Mouse (Mus musculus): ENCODE measurements around the gene Ncor1. TPM values are rescaled to one million over a fixed set of nuclear protein-coding genes. Genes with fewer than 3 reads are reported as not detected.
"Not testable (repeated sequence)": the region's sequence is repeated elsewhere in the genome, so short reads cannot be mapped to it uniquely, and the experiment has no call there.

The Ncor1 gene
- polyA plus RNA-seq, 1 experiment from 2014 or later, result 132 TPM

GRCm38 (mm10) chr11:62287700-62288099 is 170.6 kb downstream of the Ncor1 start:
- no peak overlapping the region for H3K9ac ChIP-seq
- peaks cover 60% of the 10 kb centered on the region for H3K36me3 ChIP-seq
- ATAC-seq (ENCODE audit: insufficient number of reproducible peaks, low FRiP score), result no peak
- no peak overlapping the region for H3K4me3 ChIP-seq
- H3K27me3 ChIP-seq (replicated peaks), result no peaks in the 10 kb centered on the region
- H3K4me1 ChIP-seq (replicated peaks), result no peaks in the 10 kb centered on the region
- no peak overlapping the region for H3K4me2 ChIP-seq
- WGBS, result 94% methylated on average over 1 of the region's 1 CpGs
- H3K27ac ChIP-seq (ENCODE audit: poor library complexity, severe bottlenecking), result no peak overlapping the region
- no peaks in the 10 kb centered on the region for H3K9me3 ChIP-seq (replicated peaks)

GRCm38 (mm10) chr11:62285020-62285419 is 173.3 kb downstream of the Ncor1 start:
- H3K27ac ChIP-seq (ENCODE audit: poor library complexity, severe bottlenecking), result no peak overlapping the region
- H3K36me3 ChIP-seq, result peaks cover 55% of the 10 kb centered on the region
- H3K27me3 ChIP-seq (replicated peaks), result no peaks in the 10 kb centered on the region
- H3K4me2 ChIP-seq, result no peak overlapping the region
- H3K9ac ChIP-seq, result no peak overlapping the region
- 85% methylated on average over 8 of the region's 8 CpGs for WGBS
- peaks cover 5% of the 10 kb centered on the region for H3K4me1 ChIP-seq (replicated peaks)
- no peaks in the 10 kb centered on the region for H3K9me3 ChIP-seq (replicated peaks)
- no peak for ATAC-seq (ENCODE audit: insufficient number of reproducible peaks, low FRiP score)
- H3K4me3 ChIP-seq, result no peak overlapping the region

GRCm38 (mm10) chr11:62284020-62284419 is 174.3 kb downstream of the Ncor1 start:
- H3K4me2 ChIP-seq; H3K9me3 ChIP-seq (replicated peaks); H3K4me1 ChIP-seq (replicated peaks); H3K9ac ChIP-seq; H3K27me3 ChIP-seq (replicated peaks); H3K27ac ChIP-seq (ENCODE audit: poor library complexity, severe bottlenecking); H3K4me3 ChIP-seq; ATAC-seq (ENCODE audit: insufficient number of reproducible peaks, low FRiP score): not testable (repeated sequence)
- peaks cover 48% of the 10 kb centered on the region for H3K36me3 ChIP-seq
- 98% methylated on average over 3 of the region's 3 CpGs for WGBS

GRCm38 (mm10) chr11:62281601-62281997 is 176.7 kb downstream of the Ncor1 start:
- peak; percentile 86 for ATAC-seq (ENCODE audit: insufficient number of reproducible peaks, low FRiP score)
- Histone ChIP-seq H3K27ac (ENCODE audit: poor library complexity, severe bottlenecking) (peak overlapping the region; percentile 79), H3K36me3 (peaks cover 29% of the 10 kb centered on the region), H3K27me3 (replicated peaks) (no peaks in the 10 kb centered on the region), H3K4me2 (peak overlapping the region; percentile 78), H3K4me3 (peak overlapping the region; percentile 88), H3K9me3 (replicated peaks) (0 out of 2 replicates have a peak, but pooled peaks cover 4% of the 10 kb centered on the region), H3K4me1 (replicated peaks) (peaks cover 8% of the 10 kb centered on the region), H3K9ac (peak overlapping the region; percentile 81)
- WGBS, result 0% methylated on average over 42 of the region's 57 CpGs

GRCm38 (mm10) chr11:62280675-62281600 is 177.4 kb downstream of the Ncor1 start, which contains the start of the genes Zswim7 and Ttc19:
TSS of gene Zswim7 (minus strand) at chr11:62281375.
TSS of gene Ttc19 (plus strand) at chr11:62281473.
- Histone ChIP-seq H3K4me2 (peak within 1 kb of the TSS; percentile 78), H3K9me3 (replicated peaks) (0 out of 2 replicates have a peak, but pooled peaks cover 4% of the 10 kb centered on the region), H3K9ac (peak within 1 kb of the TSS; percentile 81), H3K27ac (ENCODE audit: poor library complexity, severe bottlenecking) (peak within 1 kb of the TSS; percentile 79), H3K27me3 (replicated peaks) (no peaks in the 10 kb centered on the region), H3K36me3 (peaks cover 22% of the 10 kb centered on the region), H3K4me1 (replicated peaks) (peaks cover 8% of the 10 kb centered on the region), H3K4me3 (peak within 1 kb of the TSS; percentile 88)
- under 1% methylated on average over 68 of the region's 68 CpGs for WGBS
- ATAC-seq (ENCODE audit: insufficient number of reproducible peaks, low FRiP score), result peak; percentile 99

- no peak for ATAC-seq (ENCODE audit: insufficient number of reproducible peaks, low FRiP score)
- no peak overlapping the region for H3K9ac ChIP-seq
- H3K9me3 ChIP-seq (replicated peaks), result 0 out of 2 replicates have a peak, but pooled peaks cover 4% of the 10 kb centered on the region
- H3K4me3 ChIP-seq, result no peak overlapping the region
- H3K4me2 ChIP-seq, result no peak overlapping the region
- WGBS, result 7% methylated on average over 5 of the region's 5 CpGs
- peaks cover 8% of the 10 kb centered on the region for H3K4me1 ChIP-seq (replicated peaks)
- no peaks in the 10 kb centered on the region for H3K27me3 ChIP-seq (replicated peaks)
- no peak overlapping the region for H3K27ac ChIP-seq (ENCODE audit: poor library complexity, severe bottlenecking)
- peaks cover under 1% of the 10 kb centered on the region; the same call in 1 of the 2 replicates for H3K36me3 ChIP-seq
These were observed 180.3 kb downstream of the Ncor1 start for GRCm38 (mm10) chr11:62278027-62278426.

GRCm38 (mm10) chr11:62277086-62277485 is 181.3 kb downstream of the Ncor1 start:
- H3K4me1 ChIP-seq (replicated peaks), result peaks cover 5% of the 10 kb centered on the region
- 46% methylated on average over 8 of the region's 8 CpGs for WGBS
- no peak overlapping the region for H3K4me2 ChIP-seq

GRCm38 (mm10) chr11:62270851-62271250 is 187.5 kb downstream of the Ncor1 start:
- Histone ChIP-seq H3K9ac (no peak overlapping the region), H3K27ac (ENCODE audit: poor library complexity, severe bottlenecking) (no peak overlapping the region)
- no peak for ATAC-seq (ENCODE audit: insufficient number of reproducible peaks, low FRiP score)

More at GRCm38 (mm10) chr11:62277086-62277485, 181.3 kb downstream of the Ncor1 start:
- Histone ChIP-seq H3K27ac (ENCODE audit: poor library complexity, severe bottlenecking) (no peak overlapping the region), H3K9me3 (replicated peaks) (0 out of 2 replicates have a peak, but pooled peaks cover 4% of the 10 kb centered on the region), H3K36me3 (no peaks in the 10 kb centered on the region), H3K4me3 (no peak overlapping the region), H3K9ac (no peak overlapping the region), H3K27me3 (replicated peaks) (no peaks in the 10 kb centered on the region)
- no peak for ATAC-seq (ENCODE audit: insufficient number of reproducible peaks, low FRiP score)

GRCm38 (mm10) chr11:62269097-62269496 is 189.2 kb downstream of the Ncor1 start:
- no peak for ATAC-seq (ENCODE audit: insufficient number of reproducible peaks, low FRiP score)
- Histone ChIP-seq H3K9me3 (replicated peaks) (no peaks in the 10 kb centered on the region), H3K4me3 (no peak overlapping the region), H3K27me3 (replicated peaks) (0 out of 2 replicates have a peak, but pooled peaks cover 18% of the 10 kb centered on the region), H3K9ac (no peak overlapping the region), H3K4me1 (replicated peaks) (peaks cover 13% of the 10 kb centered on the region), H3K36me3 (no peaks in the 10 kb centered on the region), H3K4me2 (no peak overlapping the region), H3K27ac (ENCODE audit: poor library complexity, severe bottlenecking) (no peak overlapping the region)
- WGBS, result 66% methylated on average over 12 of the region's 12 CpGs

More at GRCm38 (mm10) chr11:62270851-62271250, 187.5 kb downstream of the Ncor1 start:
- Histone ChIP-seq H3K4me2 (no peak overlapping the region), H3K27me3 (replicated peaks) (0 out of 2 replicates have a peak, but pooled peaks cover 11% of the 10 kb centered on the region), H3K9me3 (replicated peaks) (no peaks in the 10 kb centered on the region), H3K4me3 (no peak overlapping the region), H3K4me1 (replicated peaks) (peaks cover 11% of the 10 kb centered on the region), H3K36me3 (no peaks in the 10 kb centered on the region)
- 46% methylated on average over 5 of the region's 5 CpGs for WGBS

GRCm38 (mm10) chr11:62268381-62268780 is 190.0 kb downstream of the Ncor1 start:
- ATAC-seq (ENCODE audit: insufficient number of reproducible peaks, low FRiP score), result no peak

More at GRCm38 (mm10) chr11:62268381-62268780, 190.0 kb downstream of the Ncor1 start:
- no peak overlapping the region for H3K27ac ChIP-seq (ENCODE audit: poor library complexity, severe bottlenecking)
- H3K36me3 ChIP-seq, result no peaks in the 10 kb centered on the region
- no peak overlapping the region for H3K9ac ChIP-seq
- H3K27me3 ChIP-seq (replicated peaks), result 0 out of 2 replicates have a peak, but pooled peaks cover 18% of the 10 kb centered on the region
- no peak overlapping the region for H3K4me2 ChIP-seq
- H3K4me1 ChIP-seq (replicated peaks), result peaks cover 19% of the 10 kb centered on the region
- H3K9me3 ChIP-seq (replicated peaks), result no peaks in the 10 kb centered on the region
- WGBS, result 70% methylated on average over 8 of the region's 8 CpGs
- no peak overlapping the region for H3K4me3 ChIP-seq

Data from heart, embryonic 12.5 days (tissue).